Mouse (Mus musculus) spleen, adult 12 weeks (tissue): ENCODE results near the gene Ankrd55.
A peak's percentile ranks its signal among the peaks of the same experiment; 100 is the strongest.

ENCODE experiments used
- DNase-seq: peaks from one replicate; pipeline ENCODE4 v3.0.0; 2022; ENCODE audit warnings: low spot score

Gene Ankrd55

DNA sequence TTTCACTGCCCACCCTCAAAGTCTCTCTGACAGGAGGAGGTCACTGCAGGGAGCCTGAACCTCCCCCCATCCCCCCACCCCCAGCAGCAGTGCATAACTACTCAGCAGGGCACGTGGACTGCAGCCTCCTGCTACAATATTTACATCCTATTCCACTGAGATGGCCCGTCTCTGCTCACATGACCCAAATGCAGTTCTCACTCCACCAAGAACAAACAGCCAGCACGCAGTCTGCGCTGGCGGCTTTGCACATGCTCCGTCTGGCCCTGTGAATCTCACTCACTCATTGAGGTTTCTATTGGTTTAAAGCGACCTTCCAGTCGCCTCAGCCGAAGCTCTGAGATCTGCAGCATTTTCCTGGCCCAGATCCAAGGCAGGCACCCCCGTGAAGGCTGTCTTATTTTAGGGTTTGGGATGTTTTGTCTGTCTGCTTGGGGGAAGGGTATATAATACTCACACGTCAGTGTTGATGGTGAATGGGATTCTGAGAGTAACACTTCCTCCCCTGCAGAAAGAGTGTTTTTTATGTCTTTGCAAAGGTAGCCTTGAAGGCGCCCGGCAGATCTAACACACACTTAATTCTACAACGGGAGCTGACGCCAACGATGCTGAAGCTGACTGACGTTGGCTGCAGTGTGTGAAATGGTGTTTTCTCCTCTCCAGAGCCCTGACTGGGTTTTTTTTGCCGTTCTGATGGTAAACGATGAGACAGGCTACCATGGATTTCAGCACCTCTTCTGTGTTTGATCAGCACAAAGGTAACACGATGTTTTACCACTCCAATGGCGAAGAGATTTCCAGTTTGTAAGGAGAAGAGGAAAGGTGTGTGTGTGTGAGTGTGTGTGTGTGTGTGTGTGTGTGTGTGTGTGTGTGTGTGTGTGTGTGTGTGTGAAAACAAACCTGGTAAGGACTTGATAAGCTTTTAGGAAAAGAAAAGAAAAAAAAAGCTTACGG lies at the start of gene Ankrd55:
Ankrd55 (plus strand) TSS at position 227 of the 954 bp plus-strand sequence.
- DNase-seq = peak; percentile 15

DNA sequence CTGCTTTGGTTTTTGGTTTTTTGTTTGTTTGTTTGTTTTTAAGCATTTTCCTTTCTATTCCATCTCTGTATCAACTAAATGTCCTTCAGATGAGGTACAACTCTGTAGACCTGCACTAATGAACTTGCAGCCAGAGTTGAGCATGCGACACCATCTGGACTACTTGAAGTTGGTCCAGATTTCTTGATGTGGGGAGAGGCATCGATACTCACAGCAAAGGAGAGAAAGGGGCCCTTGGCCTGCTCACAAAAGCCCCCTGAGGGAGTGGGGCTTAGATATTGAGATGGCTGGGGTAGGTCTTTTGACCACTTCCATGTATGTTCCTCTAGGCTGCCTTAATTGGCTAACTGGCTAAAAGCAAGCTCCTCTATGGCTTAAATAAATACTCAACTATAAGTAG lies 49.0 kb upstream of the Ankrd55 start:
- no peak for DNase-seq

DNA sequence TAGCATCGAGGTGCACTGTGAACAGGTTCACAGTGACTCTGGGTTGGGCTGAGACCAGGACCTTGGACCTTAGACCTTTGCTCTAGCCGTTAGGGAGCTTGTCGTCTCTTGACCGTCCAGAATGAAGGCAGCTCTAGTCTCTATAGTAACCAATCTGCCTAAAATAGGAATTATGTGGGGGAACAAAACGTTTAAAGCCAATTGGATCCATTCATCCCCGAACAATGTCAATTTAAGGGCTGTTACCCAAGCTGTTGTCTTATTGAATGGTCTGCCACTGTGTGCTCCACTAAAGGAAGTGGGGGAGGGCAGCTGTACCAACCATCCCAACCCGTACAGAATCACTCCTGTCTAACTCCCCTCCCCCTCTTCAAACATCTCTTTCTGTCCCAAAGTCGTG lies 46.8 kb upstream of the Ankrd55 start:
- DNase-seq = no peak

DNA sequence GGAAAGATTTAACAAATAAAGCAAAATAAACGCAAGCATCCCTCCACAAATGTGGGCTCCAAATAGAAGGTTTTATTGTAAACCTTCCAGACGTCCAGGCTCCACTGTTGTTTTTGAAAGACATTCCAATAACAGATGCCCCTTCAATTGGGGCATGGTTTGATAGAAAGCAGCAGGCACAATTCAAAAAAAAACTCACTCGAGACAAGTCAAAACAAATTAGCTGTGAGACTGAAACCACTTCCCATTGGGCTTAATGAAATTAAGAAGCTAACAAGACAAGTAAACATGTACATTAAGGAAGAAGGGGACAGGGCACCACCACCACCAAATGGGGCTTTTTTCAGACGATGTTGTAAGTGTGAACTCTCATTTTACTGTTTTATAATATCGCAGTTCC lies 43.1 kb upstream of the Ankrd55 start:
- no peak for DNase-seq

DNA sequence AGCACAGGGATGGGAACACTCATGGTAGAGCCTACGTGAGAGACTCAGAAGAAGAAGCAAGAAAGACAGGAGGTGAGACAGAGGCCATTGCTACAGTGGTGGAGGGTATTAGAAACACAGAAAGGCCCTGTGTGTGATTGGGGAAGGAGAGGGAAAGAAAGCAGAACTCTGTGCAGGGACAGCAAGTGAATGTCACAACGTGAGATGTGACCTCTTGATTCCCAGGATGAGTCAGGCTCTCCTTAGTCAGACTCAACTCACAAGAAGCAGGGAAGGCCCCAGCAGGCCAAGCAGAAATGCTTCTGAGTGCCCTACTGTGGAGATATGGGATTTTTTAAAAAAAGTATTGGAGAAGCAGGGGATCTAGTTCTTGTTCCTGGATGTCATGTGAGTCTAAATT lies 36.8 kb upstream of the Ankrd55 start:
- no peak for DNase-seq

DNA sequence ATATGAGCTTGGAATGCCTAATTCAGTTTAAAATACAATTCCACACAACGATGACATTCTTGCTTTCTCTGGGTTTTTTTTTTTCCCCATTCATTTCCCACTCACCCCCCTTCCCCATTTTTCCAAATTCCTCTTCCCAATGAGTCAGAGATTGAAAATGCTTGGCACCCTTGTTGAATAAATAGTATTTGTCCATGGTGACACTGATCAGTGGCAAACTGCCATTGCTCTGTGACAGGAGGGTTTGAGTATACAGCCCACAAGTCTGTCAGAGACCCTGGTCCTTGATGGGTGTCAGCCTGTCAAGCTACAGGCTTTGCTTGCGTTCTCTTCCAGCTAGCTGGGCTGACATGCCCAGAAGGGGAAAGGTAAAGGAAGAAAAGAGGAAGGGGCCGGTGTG lies 36.2 kb upstream of the Ankrd55 start:
- no peak for DNase-seq

DNA sequence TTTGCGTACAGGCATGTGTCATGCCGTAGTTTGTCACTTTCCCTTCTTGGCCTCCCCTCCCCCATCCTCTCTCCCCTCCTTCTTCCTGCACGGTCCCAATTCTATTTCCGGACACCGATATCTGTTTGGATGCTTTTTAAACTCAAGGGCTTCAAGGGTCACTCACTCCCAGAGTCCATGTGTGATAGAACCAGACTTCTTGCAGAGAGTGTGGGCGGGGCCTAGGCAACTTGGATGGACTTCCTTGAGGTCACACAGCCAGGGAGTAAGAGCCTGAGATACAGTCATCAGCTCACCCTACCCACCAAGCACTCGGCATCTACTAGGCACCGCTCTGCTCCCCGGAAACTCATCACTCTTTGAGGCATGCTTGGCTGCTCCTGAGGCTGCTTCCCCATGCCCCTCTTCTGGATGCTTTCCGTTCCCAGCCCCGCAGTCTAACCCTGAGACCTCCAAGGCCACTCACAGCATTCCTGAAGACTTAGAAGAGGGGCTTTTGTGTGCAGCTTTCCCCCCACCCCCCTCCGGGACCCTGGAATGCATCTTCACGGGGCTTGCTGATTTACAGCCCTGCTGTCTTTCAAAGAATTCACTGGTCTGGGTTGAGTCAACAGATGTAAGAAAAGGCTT lies 35.1 kb upstream of the Ankrd55 start:
- DNase-seq = no peak

DNA sequence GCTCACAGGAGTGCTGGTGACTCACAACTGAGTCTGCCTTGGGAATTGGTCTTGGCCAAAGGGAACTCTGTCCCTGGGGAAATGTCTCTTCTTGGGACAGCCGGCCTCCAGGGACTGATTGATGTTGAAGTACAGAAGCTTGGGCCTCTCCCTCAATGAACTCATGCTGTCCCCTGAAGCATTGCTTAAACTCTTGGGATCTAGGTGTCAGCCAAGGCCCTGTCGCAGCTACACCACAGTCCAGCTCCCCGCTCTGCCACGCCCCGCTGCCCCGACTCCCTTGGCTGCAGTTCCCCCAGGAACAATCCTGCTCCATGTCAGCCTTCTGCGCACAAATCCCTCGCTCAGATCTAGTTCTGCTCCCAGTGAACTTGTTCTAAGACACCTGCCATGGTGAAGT lies 34.1 kb upstream of the Ankrd55 start:
- no peak for DNase-seq

DNA sequence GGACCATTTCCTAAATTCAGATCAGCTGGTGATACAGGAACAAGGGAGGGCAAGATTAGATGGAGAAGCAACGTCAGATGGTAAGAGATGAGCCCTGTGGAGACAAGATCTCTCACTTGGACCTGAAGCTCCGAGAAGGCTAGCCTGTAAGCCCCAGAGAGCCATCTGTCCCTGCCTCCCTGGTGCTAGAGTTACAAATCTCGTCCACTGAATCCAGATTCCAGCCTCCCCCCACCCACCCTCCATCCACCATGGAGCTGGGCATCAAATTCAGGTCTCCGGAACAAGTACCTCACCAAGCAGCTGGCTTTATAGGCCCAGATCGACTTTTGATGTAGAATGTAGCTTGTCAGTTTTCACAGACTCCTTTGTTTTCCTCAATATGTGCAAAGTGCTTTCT lies 32.4 kb upstream of the Ankrd55 start:
- no peak for DNase-seq

DNA sequence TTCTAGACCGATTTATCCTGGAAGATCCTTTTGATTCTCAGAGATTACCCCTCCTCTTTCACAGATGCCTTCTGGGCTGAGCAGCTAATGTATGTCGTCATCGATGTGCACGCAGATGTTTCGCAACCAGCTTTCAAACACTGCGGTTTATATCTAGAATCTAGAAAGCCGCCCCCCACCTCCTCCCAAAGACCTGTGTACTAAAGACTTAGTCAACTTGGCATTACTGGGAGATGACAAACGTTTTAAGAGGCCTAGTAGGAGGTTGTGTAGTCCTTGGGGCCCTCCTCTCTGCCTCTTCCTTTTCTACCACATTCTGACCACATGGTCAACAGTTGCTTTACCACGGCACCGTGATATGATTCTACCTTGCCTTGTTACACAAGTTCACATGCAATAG lies 29.8 kb upstream of the Ankrd55 start:
- DNase-seq = no peak

DNA sequence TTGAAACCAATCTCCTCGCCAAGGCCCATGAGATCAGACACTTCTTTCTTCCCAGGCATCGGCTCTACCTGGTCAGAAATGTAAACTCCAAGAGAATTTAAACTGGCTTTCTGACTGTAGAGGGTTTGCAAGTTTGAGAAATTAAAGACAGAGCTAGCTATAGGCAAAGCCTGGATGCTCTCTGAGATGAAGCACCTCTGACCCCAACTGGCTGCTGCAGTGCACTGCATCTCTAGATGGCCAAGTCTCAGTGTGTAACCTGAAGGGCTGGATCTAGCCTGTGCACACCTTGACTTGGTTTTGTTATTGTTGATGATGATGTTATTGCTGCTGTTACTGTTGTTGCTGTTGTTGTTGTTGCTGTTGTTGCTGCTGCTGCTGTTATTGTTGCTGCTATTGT lies 28.9 kb upstream of the Ankrd55 start:
- DNase-seq = peak; percentile 37

DNA sequence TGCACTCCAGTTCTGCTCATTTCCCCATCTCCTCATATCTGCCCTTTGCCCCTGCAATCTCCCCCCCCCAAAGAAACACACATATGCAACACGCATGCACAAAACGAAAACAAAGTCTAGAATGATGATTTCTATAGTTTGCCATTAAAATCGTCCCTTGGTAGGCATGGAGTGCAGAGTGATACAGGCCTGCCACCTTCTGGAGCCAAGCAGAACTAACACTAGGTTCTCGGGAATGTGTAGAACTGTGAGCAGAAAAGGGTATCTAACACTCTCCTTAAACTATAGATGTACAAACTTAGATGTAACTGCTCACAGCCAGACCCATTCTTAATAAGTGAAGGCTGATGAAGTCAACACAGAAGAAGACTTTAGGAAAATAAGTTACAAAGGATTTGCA lies 23.6 kb upstream of the Ankrd55 start:
- no peak for DNase-seq

DNA sequence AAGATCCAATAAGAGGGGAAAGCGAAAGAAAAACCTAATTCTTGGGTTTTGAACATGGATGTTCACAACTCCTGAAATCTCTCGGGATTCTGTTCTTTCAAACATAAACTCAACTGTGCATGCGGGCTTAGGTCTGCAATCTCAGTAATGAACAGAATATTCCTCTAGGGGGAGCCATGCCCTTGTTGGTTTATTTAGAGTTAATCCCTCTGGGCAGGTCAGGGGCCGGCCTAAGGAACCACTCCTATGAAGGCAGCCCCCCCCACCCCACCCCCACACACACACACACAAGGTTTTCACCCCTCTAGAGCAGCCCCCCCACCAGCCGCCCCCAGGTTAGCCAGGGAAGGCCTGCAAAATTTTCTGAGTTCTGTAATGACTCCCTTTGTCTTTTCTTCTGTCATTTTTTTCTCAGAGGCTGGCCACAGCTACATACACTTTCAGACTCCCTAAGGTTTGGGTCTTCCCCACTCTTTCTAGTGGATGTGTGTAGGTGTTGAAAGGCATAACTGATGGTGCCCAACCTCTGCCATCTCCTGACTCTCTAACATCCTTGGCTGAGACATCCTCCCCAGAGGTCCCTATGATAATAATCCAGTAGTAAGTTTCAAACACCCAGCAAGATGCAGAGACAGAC lies 16.2 kb upstream of the Ankrd55 start:
- no peak for DNase-seq

DNA sequence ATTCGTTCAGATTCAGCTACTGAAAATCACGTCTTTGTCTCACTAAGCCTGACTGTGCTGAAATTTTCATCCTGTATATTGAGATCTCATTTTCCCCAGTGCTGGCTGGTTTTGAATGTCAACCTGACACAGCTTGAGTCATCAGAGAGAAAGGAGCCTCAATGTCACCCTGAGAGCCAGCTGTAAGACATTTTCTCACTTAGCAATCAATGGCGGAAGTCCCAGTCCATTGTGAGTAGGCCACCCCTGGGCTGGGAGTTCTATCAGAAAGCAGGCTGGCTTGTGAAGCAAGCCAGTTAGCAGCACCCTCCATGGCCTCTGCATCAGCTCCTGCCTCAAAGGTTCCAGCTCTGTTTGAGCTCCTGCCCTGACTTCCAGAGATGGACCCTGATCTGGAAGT lies 13.6 kb upstream of the Ankrd55 start:
- DNase-seq = no peak

DNA sequence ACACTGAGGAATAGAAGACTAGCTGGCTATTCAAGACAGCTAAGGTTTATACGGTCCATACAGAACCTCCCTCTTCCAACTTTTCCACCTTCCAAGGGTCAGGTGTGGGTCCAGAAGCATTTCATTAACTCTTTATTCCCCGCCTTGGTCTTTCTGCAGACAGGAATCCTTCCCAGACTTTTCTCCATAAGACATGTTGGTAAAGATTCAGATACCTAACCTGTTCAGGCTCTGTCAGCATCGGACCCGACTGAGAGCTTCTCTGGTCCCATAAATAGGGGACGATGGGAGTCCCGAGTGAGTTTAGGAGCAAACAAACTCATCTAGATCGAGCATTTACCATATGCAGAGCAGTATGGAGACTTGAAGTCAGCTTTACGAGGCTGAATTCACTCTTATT lies 12.3 kb upstream of the Ankrd55 start:
- no peak for DNase-seq

DNA sequence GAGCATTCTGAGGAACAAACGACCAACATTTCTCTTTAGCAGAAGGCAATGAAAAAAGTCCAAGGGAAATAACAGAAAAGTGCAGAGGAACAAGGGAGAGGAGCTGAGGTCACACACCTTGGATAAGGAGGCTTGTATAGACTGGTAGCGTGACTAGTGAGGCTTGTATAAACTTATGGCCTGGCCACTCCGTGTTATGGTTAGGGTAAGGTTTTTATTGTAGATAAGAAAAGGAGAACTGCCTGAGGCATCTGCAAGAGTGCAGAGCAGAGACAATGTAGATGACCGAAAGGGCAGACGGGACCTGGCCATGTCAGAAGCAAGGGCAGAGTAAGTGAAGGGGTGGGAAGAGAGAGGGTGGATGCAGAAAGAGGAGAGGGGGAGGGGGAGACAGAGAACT lies 10.7 kb upstream of the Ankrd55 start:
- no peak for DNase-seq

DNA sequence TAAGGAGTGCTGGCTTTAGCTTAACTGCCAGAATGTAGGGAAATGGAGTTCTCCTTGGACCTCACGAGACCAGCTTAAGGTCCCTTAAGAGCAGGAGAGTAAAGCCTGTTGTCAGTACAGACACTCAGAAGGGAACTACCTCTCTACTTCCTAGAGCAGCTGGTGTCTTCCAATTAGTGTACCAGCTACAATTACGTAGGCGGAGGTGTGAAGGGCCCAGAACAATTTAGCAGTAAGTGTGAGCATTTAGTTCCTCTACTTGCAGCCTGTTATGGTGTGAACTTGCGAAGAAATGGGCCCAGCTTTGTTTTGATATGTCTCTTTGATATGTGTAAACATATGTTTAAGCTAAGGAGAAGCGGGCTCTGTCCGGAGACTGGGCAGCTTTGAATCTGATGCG lies 10.0 kb upstream of the Ankrd55 start:
- DNase-seq = no peak

DNA sequence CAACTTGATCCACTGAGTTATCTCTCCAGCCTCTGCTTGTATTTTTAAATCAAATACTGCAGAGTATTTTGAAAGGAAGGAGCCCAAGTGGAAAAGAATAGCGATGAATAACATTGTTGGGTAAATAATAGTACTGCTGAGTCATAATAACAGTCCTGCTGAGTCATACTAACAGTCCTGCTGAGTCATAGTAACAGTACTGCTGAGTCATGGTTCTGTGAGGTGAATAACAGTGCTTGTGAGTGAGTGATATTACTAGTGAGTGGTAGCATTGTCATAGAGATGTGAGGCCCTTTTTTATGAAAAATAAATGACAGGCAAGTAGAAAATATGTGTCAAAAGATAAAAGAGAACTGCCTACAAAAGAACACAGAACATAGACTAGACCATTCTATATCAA lies 1.1 kb upstream of the Ankrd55 start:
- DNase-seq = no peak

DNA sequence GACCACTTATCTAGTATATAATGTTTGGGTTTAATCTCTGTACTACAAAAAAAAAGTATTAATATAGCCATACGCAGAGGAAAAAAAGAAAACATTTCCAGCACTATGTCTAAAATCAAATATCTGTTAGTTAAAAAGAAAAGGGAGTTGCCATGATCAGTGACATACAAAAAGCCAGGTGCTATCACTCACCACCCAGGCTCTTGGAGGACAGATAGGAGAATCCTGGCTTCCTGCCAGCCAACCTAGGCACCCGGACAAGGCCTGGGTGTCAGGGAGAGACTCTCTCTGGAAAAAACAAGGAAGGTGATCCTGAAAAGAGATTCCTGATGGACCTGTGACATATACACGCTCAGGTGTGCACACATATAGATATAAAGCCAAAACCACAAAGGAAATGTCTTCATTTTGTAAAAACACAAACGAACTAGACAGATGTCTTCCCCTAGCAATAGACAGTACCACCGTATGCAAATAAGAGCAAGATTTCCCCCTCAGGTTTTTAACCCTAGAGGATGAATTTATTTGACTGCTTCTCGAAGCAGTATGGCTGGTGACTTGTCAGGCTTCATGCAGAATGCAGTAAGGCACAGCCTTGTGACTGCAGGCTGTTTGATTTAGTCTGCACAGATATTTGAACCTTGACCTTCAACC lies 553 bp upstream of the Ankrd55 start:
- no peak for DNase-seq

DNA sequence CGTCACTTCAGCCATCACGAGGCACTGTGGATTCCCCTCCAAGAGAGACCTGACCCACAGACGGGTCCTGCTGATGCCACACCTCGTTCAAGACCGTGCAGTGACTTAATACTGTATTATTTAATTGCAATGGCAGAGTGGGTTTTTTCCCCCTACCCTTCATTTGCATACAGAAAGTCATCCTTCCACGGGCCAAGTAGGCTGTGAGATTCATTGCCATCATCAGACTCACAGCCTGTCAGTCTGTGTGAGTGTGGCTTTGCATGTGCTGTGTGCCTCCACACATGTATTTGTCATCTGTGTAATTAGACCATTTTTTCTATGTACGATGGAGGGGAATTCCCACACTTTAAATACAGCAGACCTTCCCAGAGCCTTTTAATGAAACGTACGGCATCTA lies 1.1 kb downstream of the Ankrd55 start:
- no peak for DNase-seq

DNA sequence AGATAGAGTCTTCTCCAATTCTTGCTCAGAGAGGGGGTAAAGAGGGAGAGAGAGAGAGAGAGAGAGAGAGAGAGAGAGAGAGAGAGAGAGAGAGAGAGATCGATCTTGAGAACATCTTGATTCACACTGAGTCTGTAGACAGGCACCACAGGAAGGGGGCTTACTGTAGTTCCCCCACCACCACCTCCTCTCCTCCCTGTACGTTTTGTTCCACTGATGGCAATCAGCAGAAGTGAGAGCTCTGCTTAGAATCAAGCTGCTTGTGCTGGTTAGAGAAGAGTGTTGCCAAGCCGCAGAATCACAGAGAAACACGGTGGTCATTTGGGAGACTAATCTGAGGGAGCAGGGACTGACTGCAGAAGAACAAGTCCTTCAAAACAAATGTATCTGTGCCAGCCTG lies 1.7 kb downstream of the Ankrd55 start:
- DNase-seq = no peak

DNA sequence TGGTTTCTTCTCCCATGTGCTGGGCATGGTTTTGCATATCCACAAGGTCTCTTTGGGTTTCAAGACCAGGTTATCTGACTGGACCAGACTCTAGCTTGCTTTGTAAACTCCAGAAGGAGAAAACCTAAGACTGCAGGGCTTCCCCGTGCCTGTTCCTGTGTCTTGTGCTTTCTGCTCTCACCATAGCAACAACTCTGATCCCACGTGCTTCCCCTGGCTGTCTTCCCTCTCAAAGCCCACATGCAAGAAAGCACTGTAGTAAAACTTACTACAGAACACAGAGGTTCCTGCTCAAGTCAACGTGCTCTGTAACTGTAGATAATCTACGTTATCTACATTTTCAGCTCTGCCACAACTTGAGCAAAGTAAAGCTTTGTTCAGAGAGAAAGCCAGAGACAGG lies 4.2 kb downstream of the Ankrd55 start:
- DNase-seq = no peak

DNA sequence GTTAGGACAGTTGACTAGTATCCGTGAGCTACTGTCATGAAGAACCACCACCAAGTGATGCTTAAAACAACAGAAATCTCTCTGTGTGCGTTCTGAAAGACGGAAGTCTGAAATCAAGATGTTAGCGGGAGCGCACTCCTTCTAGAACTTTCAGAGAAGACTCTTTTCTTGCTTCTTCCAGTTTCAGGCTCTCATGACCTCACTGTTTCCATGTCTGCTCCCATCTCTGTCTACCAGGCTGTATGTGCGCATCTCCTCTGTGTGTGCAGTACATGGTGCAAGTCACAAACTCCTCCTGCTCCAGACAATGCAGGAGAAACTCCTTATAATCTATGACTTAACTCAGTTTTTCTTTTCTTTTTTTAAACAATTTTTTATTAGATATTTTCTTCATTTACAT lies 4.8 kb downstream of the Ankrd55 start:
- no peak for DNase-seq
